Mouse (Mus musculus) spleen, adult 2 months (tissue): Measurements from ENCODE around the gene Mtmr11. TPM values are rescaled to one million over a fixed set of nuclear protein-coding genes. Genes with fewer than 3 reads are reported as not detected.

Experiments used
- DNase-seq, 2 experiments: peaks; one replicate each; pipeline versions ENCODE4 v3.0.0 to v3.0.0-alpha.2; 2012 to 2021; ENCODE audit warnings: low spot score in 2 of 2, low read depth in 1 of 2
- H3K27ac ChIP-seq: fragments of 200-500 bp; 2 replicates; pipeline ENCODE4 v1.5.1; 2012; ENCODE audit warnings: low read length, inconsistent platforms; ENCODE audit not compliant: insufficient read depth
- H3K27me3 ChIP-seq: fragments of 200-500 bp; 2 replicates; pipeline ENCODE4 v1.6.1; 2012; ENCODE audit warnings: mild to moderate bottlenecking, moderate library complexity, low read length, inconsistent platforms; ENCODE audit not compliant: control insufficient read depth, insufficient read depth
- H3K36me3 ChIP-seq: fragments of 200-500 bp; 2 replicates; pipeline ENCODE4 v1.6.1; 2012; ENCODE audit warnings: mild to moderate bottlenecking, low read length, inconsistent platforms; ENCODE audit not compliant: control insufficient read depth, insufficient read depth
- H3K4me1 ChIP-seq: fragments of 200-500 bp; 2 replicates; pipeline ENCODE4 v1.6.1; 2011; ENCODE audit warnings: inconsistent platforms; ENCODE audit not compliant: control insufficient read depth, insufficient read depth, insufficient read length
- H3K4me3 ChIP-seq: fragments of 200-500 bp; 2 replicates; pipeline ENCODE4 v1.5.1; 2011; ENCODE audit warnings: mild to moderate bottlenecking, inconsistent platforms; ENCODE audit not compliant: insufficient read depth, insufficient read length; ENCODE audit errors: extremely low read depth
- CTCF ChIP-seq: fragments of 200-500 bp; IDR thresholded peaks from 2 replicates; pipeline ENCODE4 v1.5.1; 2011; ENCODE audit warnings: mild to moderate bottlenecking, inconsistent platforms; ENCODE audit not compliant: insufficient read depth, insufficient read length, insufficient replicate concordance; ENCODE audit errors: extremely low read depth
- POLR2A ChIP-seq: fragments of 200-500 bp; IDR thresholded peaks from 2 replicates; pipeline ENCODE4 v1.6.1; 2011; ENCODE audit warnings: low read depth, low read length, inconsistent platforms
- WGBS: fragments of 180-500 bp; shearing (Covaris S2); methylation state at CpG from one replicate; pipeline ENCODE4 v1.1.7; 2018; 5-methylcytosine and 5-hydroxymethylcytosine counted together
- polyA plus RNA-seq: library from polyadenylated mRNA; depleted of rRNA; stranded (reverse); fragments of >200 nt; gene quantifications from 2 replicates; pipeline ENCODE4 v1.2.3, GENCODE M21; 2012

The Mtmr11 gene
- polyA plus RNA-seq, 1 experiment, result 2.7 TPM

DNA sequence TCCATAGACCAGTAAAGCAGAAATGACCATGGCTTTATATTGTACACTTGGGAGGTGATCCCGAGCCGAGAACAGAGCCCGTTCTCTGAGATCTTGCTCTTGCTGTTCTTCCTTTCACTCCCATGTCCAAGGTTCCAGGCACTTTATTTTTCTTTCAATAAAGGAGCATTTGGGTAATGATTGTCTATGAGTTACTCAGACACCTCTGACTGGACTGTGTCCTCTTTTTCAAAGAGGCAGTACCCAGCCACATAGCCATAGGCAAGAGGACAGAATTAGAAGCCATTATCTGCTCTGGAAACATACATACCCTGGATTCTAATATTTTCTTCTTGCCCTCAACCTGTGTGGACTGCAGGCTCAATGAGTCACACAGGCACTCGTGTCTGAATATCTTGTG is 2.0 kb upstream of the Mtmr11 start:
- DNase-seq, result no peak
- H3K4me1 ChIP-seq, result peaks cover 8% of the 10 kb centered on the region; the same call in 1 of the 2 replicates
- H3K27me3 ChIP-seq, result peaks cover 6% of the 10 kb centered on the region; the same call in 1 of the 2 replicates
- TF ChIP-seq POLR2A (no peak), CTCF (no peak)
- no peak overlapping the region for H3K4me3 ChIP-seq
- 72% methylated on average over 4 of the region's 4 CpGs for WGBS
- H3K36me3 ChIP-seq, result peaks cover 10% of the 10 kb centered on the region
- H3K27ac ChIP-seq, result no peak overlapping the region

DNA sequence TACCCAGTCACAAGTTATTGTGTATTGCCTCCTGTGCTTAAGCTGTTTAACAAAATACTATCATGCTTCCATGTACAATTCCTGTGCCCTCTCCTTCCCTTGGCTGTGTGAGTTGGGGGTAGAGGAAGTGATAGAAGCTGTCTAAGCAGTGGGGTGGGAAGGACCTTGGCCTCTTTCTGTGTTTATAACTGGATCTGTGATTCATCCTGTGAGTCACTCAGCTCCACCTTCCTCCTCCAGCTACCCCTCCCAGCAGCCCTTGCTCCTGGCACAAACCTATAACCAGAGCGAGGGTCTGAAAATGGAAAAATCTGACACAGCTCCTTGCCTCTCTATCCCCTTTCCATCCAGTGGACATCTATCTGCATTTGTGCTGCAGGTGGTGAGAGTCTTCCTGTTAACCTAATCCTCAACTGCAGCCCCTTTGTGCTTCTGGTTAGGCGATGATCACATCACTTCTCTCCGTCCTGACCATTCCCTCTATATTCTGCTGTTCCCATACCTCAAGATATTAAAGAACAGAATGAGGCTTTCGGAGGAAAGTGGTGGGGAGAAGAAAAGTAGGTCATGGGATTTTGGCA is 1.5 kb upstream of the Mtmr11 start:
- peaks cover 6% of the 10 kb centered on the region; the same call in 1 of the 2 replicates for H3K27me3 ChIP-seq
- WGBS, result 57% methylated on average over 4 of the region's 4 CpGs
- TF ChIP-seq CTCF (no peak), POLR2A (no peak)
- no peak overlapping the region for H3K4me3 ChIP-seq
- peaks cover 5% of the 10 kb centered on the region for H3K36me3 ChIP-seq
- DNase-seq, result no peak
- no peak overlapping the region for H3K27ac ChIP-seq
- H3K4me1 ChIP-seq, result peaks cover 8% of the 10 kb centered on the region; the same call in 1 of the 2 replicates

- DNase-seq, result no peak
- peaks cover 8% of the 10 kb centered on the region; the same call in 1 of the 2 replicates for H3K4me1 ChIP-seq
- 8% methylated on average over 12 of the region's 12 CpGs for WGBS
- no peaks in the 10 kb centered on the region for H3K36me3 ChIP-seq
- H3K4me3 ChIP-seq, result peak overlapping the region; percentile 44; the same call in 1 of the 2 replicates
- TF ChIP-seq POLR2A, result no peak
- TF ChIP-seq CTCF, result no peak
- H3K27me3 ChIP-seq, result peaks cover 6% of the 10 kb centered on the region; the same call in 1 of the 2 replicates
- no peak overlapping the region for H3K27ac ChIP-seq
These were observed 844 bp upstream of the Mtmr11 start for GRCm38 (mm10) chr3:96160803-96161516.

- TF ChIP-seq CTCF (no peak), POLR2A (no peak)
- 92% methylated on average over 6 of the region's 6 CpGs for WGBS
- DNase-seq, result no peak
- Histone ChIP-seq H3K27me3 (peaks cover 6% of the 10 kb centered on the region; the same call in 1 of the 2 replicates), H3K27ac (no peak overlapping the region), H3K4me1 (peaks cover 8% of the 10 kb centered on the region; the same call in 1 of the 2 replicates), H3K4me3 (no peak overlapping the region), H3K36me3 (no peaks in the 10 kb centered on the region)
These were observed 1.2 kb downstream of the Mtmr11 start for GRCm38 (mm10) chr3:96163040-96163439.

- 83% methylated on average over 12 of the region's 12 CpGs for WGBS
- H3K4me1 ChIP-seq, result peaks cover 8% of the 10 kb centered on the region; the same call in 1 of the 2 replicates
- H3K27me3 ChIP-seq, result no peaks in the 10 kb centered on the region; the same call in 1 of the 2 replicates
- no peak overlapping the region for H3K4me3 ChIP-seq
- TF ChIP-seq POLR2A, result no peak
- TF ChIP-seq CTCF, result no peak
- DNase-seq, result no peak
- H3K36me3 ChIP-seq, result no peaks in the 10 kb centered on the region
- no peak overlapping the region for H3K27ac ChIP-seq
These were observed 6.8 kb downstream of the Mtmr11 start for GRCm38 (mm10) chr3:96168466-96169158.

GRCm38 (mm10) chr3:96170276-96170675 is 8.5 kb downstream of the Mtmr11 start:
- Histone ChIP-seq H3K27me3 (no peaks in the 10 kb centered on the region), H3K36me3 (peaks cover 3% of the 10 kb centered on the region; the same call in 1 of the 2 replicates), H3K27ac (no peak overlapping the region), H3K4me3 (no peak overlapping the region), H3K4me1 (peaks cover 14% of the 10 kb centered on the region; the same call in 1 of the 2 replicates)
- no peak for DNase-seq
- no peak for TF ChIP-seq CTCF
- TF ChIP-seq POLR2A, result no peak
- WGBS, result 90% methylated on average over 4 of the region's 4 CpGs
